Mouse (Mus musculus) hindbrain, embryonic 11.5 days (tissue): ENCODE data around the gene 6820408C15Rik. TPM values are rescaled to one million over a fixed set of nuclear protein-coding genes. Genes with fewer than 3 reads are reported as not detected.

Source experiments
- polyA plus RNA-seq: library from polyadenylated mRNA; unstranded; fragments of >200 nt; fragmentation: Nextera tagmentation; extraction: Ambion mirVana; gene quantifications from 2 replicates; pipeline ENCODE4 v1.2.1, GENCODE M21; 2014

6820408C15Rik gene
- polyA plus RNA-seq, 1 experiment from 2014 or later, result 2.9 TPM

Other genes starting within 250 kb of the 6820408C15Rik start
- gene Csnk2a1, start 188.7 kb upstream of the 6820408C15Rik start, polyA plus RNA-seq, result 70.3 and 135 TPM in 2 replicates
- 23.7 and 24.2 TPM in 2 replicates for gene Tbc1d20, start 121.8 kb upstream of the 6820408C15Rik start, polyA plus RNA-seq
- gene Rbck1, start 82.9 kb upstream of the 6820408C15Rik start, polyA plus RNA-seq, result 64.7 and 70.6 TPM in 2 replicates
- 0.86 and 1.7 TPM in 2 replicates for gene Trib3, start 71.6 kb upstream of the 6820408C15Rik start, polyA plus RNA-seq
- gene Nrsn2, start 38.9 kb upstream of the 6820408C15Rik start, polyA plus RNA-seq, result 8.2 and 8.5 TPM in 2 replicates
- 18.6 and 20.7 TPM in 2 replicates for gene Sox12, start 17.5 kb upstream of the 6820408C15Rik start, polyA plus RNA-seq
- 42.9 and 45.9 TPM in 2 replicates for gene Zcchc3, start 560 bp upstream of the 6820408C15Rik start, polyA plus RNA-seq
- gene Defb23, start 49.0 kb downstream of the 6820408C15Rik start, polyA plus RNA-seq, result not detected in 2 replicates
- gene Defb20, start 61.5 kb downstream of the 6820408C15Rik start, polyA plus RNA-seq, result not detected in 2 replicates
- not detected in 2 replicates for gene Defb22, start 74.6 kb downstream of the 6820408C15Rik start, polyA plus RNA-seq
- not detected in 2 replicates for gene Defb26, start 96.1 kb downstream of the 6820408C15Rik start, polyA plus RNA-seq
- not detected in 2 replicates for gene Defb28, start 102.7 kb downstream of the 6820408C15Rik start, polyA plus RNA-seq
- gene Defb29, start 124.5 kb downstream of the 6820408C15Rik start, polyA plus RNA-seq, result not detected in 2 replicates
- not detected in 2 replicates for gene Gm17416, start 153.8 kb downstream of the 6820408C15Rik start, polyA plus RNA-seq
- gene Defb21, start 157.2 kb downstream of the 6820408C15Rik start, polyA plus RNA-seq, result not detected in 2 replicates
- gene Defb19, start 164.7 kb downstream of the 6820408C15Rik start, polyA plus RNA-seq, result not detected in 2 replicates
- not detected in 2 replicates for gene Defb45, start 183.8 kb downstream of the 6820408C15Rik start, polyA plus RNA-seq
- not detected in 2 replicates for gene Defb36, start 188.7 kb downstream of the 6820408C15Rik start, polyA plus RNA-seq
- gene Defb25, start 207.5 kb downstream of the 6820408C15Rik start, polyA plus RNA-seq, result not detected in 2 replicates
- 0.29 and 0.62 TPM in 2 replicates for gene Rem1, start 211.4 kb downstream of the 6820408C15Rik start, polyA plus RNA-seq